18 mouse cellular contexts compared by ENCODE assay signal in genomic region chr11:102304141-102304540, GRCm38 (mm10). TPM values are rescaled to one million over a fixed set of nuclear protein-coding genes. Genes with fewer than 3 reads are reported as not detected.
"Had no signal": no experiment of that assay in that cellular context is flagged by ENCODE, and none has a peak within 500 bp of the region (broad histone marks: within the 10 kb centered on the region; RNA-seq: fewer than 3 reads in every experiment).

No protein-coding gene starts in this region.

- H3K9me3 ChIP-seq: limb, embryonic 13.5 days; liver, embryonic 12.5 days; liver, embryonic 15.5 days had no signal

- ATAC-seq: intestine, embryonic 16.5 days; liver, embryonic 12.5 days had no signal

- DNase-seq: kidney, adult 18-20 months; kidney, adult 9 months; kidney, postnatal 14 days; layer of hippocampus, adult 9-11 months; liver; lung, adult 2 months; lung, postnatal 14 days; lung, postnatal 4 days; midbrain, embryonic 14.5 days; thymus, postnatal 36 days had no signal

- H3K27ac ChIP-seq: layer of hippocampus, adult 2 months; limb, embryonic 13.5 days; liver, embryonic 12.5 days; liver, embryonic 15.5 days had no signal

- H3K4me3 ChIP-seq: layer of hippocampus, adult 2 months; limb, embryonic 13.5 days; liver, embryonic 12.5 days; liver, embryonic 15.5 days had no signal

- H3K9ac ChIP-seq: limb, embryonic 13.5 days; liver, embryonic 12.5 days; liver, embryonic 15.5 days had no signal

- H3K27me3 ChIP-seq: limb, embryonic 13.5 days; liver, embryonic 12.5 days; liver, embryonic 15.5 days had no signal

- H3K4me2 ChIP-seq: limb, embryonic 13.5 days; liver, embryonic 12.5 days; liver, embryonic 15.5 days; midbrain, embryonic 11.5 days had no signal

RNA-seq across cellular contexts. Expression of gene Asb16, which starts 35.6 kb away (rescaled TPM):
- polyA plus RNA-seq: kidney, embryonic 16.5 days; neural tube, embryonic 11.5 days had no signal
